Mouse (Mus musculus): Measurements from ENCODE around the gene R3hdm4.

- TF ChIP-seq CTCF (IDR thresholded peaks at IDR 0.05; ENCODE audit: insufficient read depth, low read length): no peak
- no peak for TF ChIP-seq POLR2A (IDR thresholded peaks at IDR 0.05; ENCODE audit: borderline replicate concordance, extremely low read depth, low read depth, low read length)
Measured at GRCm38 (mm10) chr10:79900951-79901410, 20.0 kb downstream of the R3hdm4 start.
